Mouse (Mus musculus) gastrocnemius, postnatal 10 days (tissue): ENCODE measurements around the gene Gm11639. TPM values are rescaled to one million over a fixed set of nuclear protein-coding genes. Genes with fewer than 3 reads are reported as not detected.

ENCODE experiments used
- DNase-seq: peaks from one replicate; pipeline ENCODE4 v3.0.0; 2021; ENCODE audit warnings: mixed read lengths
- total RNA-seq, 2 experiments: library from RNA; stranded (reverse); gene quantifications; 2 replicates each; pipeline ENCODE4 v1.2.3; 2021

Gene Gm11639
- total RNA-seq, 2 experiments from 2014 or later, result 0.02 to 0.07 TPM

- no peak for DNase-seq
These were observed 471.3 kb downstream of the Gm11639 start for GRCm38 (mm10) chr11:105156748-105157267.

- DNase-seq, result no peak
These were observed 472.5 kb downstream of the Gm11639 start for GRCm38 (mm10) chr11:105158047-105158446.

GRCm38 (mm10) chr11:105159673-105160360 is 474.3 kb downstream of the Gm11639 start:
- no peak for DNase-seq

- no peak for DNase-seq
These were observed 475.9 kb downstream of the Gm11639 start for GRCm38 (mm10) chr11:105161411-105161810.

- no peak for DNase-seq
These were observed 479.3 kb downstream of the Gm11639 start for GRCm38 (mm10) chr11:105164516-105165510.

- DNase-seq, result no peak
These were observed 481.3 kb downstream of the Gm11639 start for GRCm38 (mm10) chr11:105166780-105167179.

Other genes with a start within 250 kb of the Gm11639 start
- gene Kansl1, start 216.8 kb upstream of the Gm11639 start, total RNA-seq, result 10 to 100 TPM; 22.7 to 28.9 TPM
- 10 to 100 TPM; 30.4 to 37.5 TPM for gene Cdc27, start 135.1 kb upstream of the Gm11639 start, total RNA-seq
- 10 to 100 TPM; 30.6 to 48.9 TPM for gene Myl4, start 135.0 kb upstream of the Gm11639 start, total RNA-seq
- 10 to 100 TPM in 1 of 2 experiments, 1 to 10 TPM in 1; 4.7 to 15.9 TPM for gene Itgb3, start 77.7 kb upstream of the Gm11639 start, total RNA-seq